In genomic region chr9:116270417-116270828, GRCm38 (mm10) we compare ENCODE assay signal across 8 mouse cellular contexts.
DNase-seq lines count a peak whose midpoint lies in the region.

No protein-coding gene starts in this region.

- DNase-seq in spleen, adult 18-20 months, result peak; percentile 8 to 29
- DNase-seq in spleen, postnatal 4 days (ENCODE audit: low spot score in 2 of 2), result no peak
- peak; percentile 41 for DNase-seq in kidney, adult 9 months
- DNase-seq in lung, postnatal 10 days, result peak; percentile 71
- peak; percentile 89 for DNase-seq in urinary bladder, postnatal 14 days (ENCODE audit: low spot score)
- no peak for DNase-seq in thymus, adult 18-20 months
- no peak for DNase-seq in heart, adult 9 months (ENCODE audit: low spot score in 2 of 2)
- DNase-seq in left cerebral cortex, adult 18-20 months (ENCODE audit: low spot score in 2 of 2), result no peak

Comparison
In these comparisons a context has a peak if more than half of its experiments do, and no peak if none do; other contexts are left out.
1. DNase-seq: peak in spleen, adult 18-20 months (2 of 2), kidney, adult 9 months (single experiment), lung, postnatal 10 days (single experiment) and urinary bladder, postnatal 14 days (single experiment); none in spleen, postnatal 4 days (0 of 2), thymus, adult 18-20 months (0 of 2), heart, adult 9 months (0 of 2) and left cerebral cortex, adult 18-20 months (0 of 2).